Comparison of ENCODE assay signal across 8 mouse cellular contexts in genomic region chr5:3802433-3803291, GRCm38 (mm10). TPM values are rescaled to one million over a fixed set of nuclear protein-coding genes. Genes with fewer than 3 reads are reported as not detected.
DNase-seq lines count a peak whose midpoint lies in the region; ATAC-seq and TF ChIP-seq lines count a peak whose summit lies in the region.

Gene Ankib1 (minus strand): TSS chr5:3802925.
Gene Krit1 (plus strand): TSS chr5:3803184.

- in situ Hi-C loops in ES-E14 (cut with MboI; ENCODE audit: low sequenced_read_pairs in 2 of 2, unreplicated experiment in 2 of 2): no loop called here

- no peaks in the 10 kb centered on the region for H3K27me3 ChIP-seq in forebrain, embryonic 16.5 days (replicated peaks; ENCODE audit: control insufficient read depth, insufficient read depth, low read length)
- no peaks in the 10 kb centered on the region for H3K27me3 ChIP-seq in lung, embryonic 15.5 days

- peak within 1 kb of the TSS; percentile 73 for H3K4me2 ChIP-seq in forebrain, embryonic 16.5 days (ENCODE audit: low read length)
- H3K4me2 ChIP-seq in lung, embryonic 15.5 days: peak within 1 kb of the TSS; percentile 88

- peak; percentile 76 for DNase-seq in ES-E14 (ENCODE audit: low read depth, low spot score)
- DNase-seq in cerebellum, adult 11-12 months: peak; percentile 88
- peak; percentile 87 to 90 for DNase-seq in heart, postnatal 36 days
- DNase-seq in layer of hippocampus, adult 8-10 months (ENCODE audit: low spot score in 2 of 2): peak; percentile 83 to 88
- DNase-seq in ovary, adult 18-20 months (ENCODE audit: low spot score): peak; percentile 77
- DNase-seq in thymus, postnatal 0 days (ENCODE audit: low spot score): peak; percentile 88

- no peaks in the 10 kb centered on the region for H3K9me3 ChIP-seq in ES-E14 (ENCODE audit: control insufficient read depth, insufficient read depth, low read depth, low read length)
- no peaks in the 10 kb centered on the region for H3K9me3 ChIP-seq in forebrain, embryonic 16.5 days (ENCODE audit: control insufficient read depth, low read length)
- H3K9me3 ChIP-seq in lung, embryonic 15.5 days: no peaks in the 10 kb centered on the region

- H3K36me3 ChIP-seq in ES-E14 (ENCODE audit: control insufficient read depth, insufficient read depth, low read length, poor library complexity, severe bottlenecking): no peaks in the 10 kb centered on the region
- no peaks in the 10 kb centered on the region for H3K36me3 ChIP-seq in forebrain, embryonic 16.5 days (ENCODE audit: control insufficient read depth, insufficient read depth)
- no peaks in the 10 kb centered on the region for H3K36me3 ChIP-seq in lung, embryonic 15.5 days

- peak within 1 kb of the TSS; percentile 48 for H3K27ac ChIP-seq in ES-E14 (ENCODE audit: insufficient read depth, low read depth, low read length, poor library complexity, severe bottlenecking)
- H3K27ac ChIP-seq in forebrain, embryonic 16.5 days (ENCODE audit: low read length): peak within 1 kb of the TSS; percentile 89
- H3K27ac ChIP-seq in lung, embryonic 15.5 days: peak within 1 kb of the TSS; percentile 81

- 0% methylated on average over 79 of the region's 109 CpGs for WGBS in forebrain, embryonic 16.5 days
- WGBS in lung, embryonic 15.5 days: under 1% methylated on average over 89 of the region's 109 CpGs

- H3K4me1 ChIP-seq in ES-E14 (ENCODE audit: control insufficient read depth in 2 of 2, insufficient read depth in 2 of 2, low read length in 2 of 2, poor library complexity in 1 of 2): peaks cover 0 to 7% of the 10 kb centered on the region in 2 experiments; a peak in 2 of 4 replicates
- H3K4me1 ChIP-seq in forebrain, embryonic 16.5 days (replicated peaks; ENCODE audit: control insufficient read depth, insufficient read depth, low read length): peaks cover 9% of the 10 kb centered on the region
- H3K4me1 ChIP-seq in lung, embryonic 15.5 days: peaks cover 17% of the 10 kb centered on the region

- H3K9ac ChIP-seq in ES-E14 (ENCODE audit: insufficient read depth, low read depth, low read length, poor library complexity, severe bottlenecking): peak within 1 kb of the TSS; percentile 78
- H3K9ac ChIP-seq in forebrain, embryonic 16.5 days (replicated peaks; ENCODE audit: low read depth, low read length): peak within 1 kb of the TSS; percentile 80
- peak within 1 kb of the TSS; percentile 82 for H3K9ac ChIP-seq in lung, embryonic 15.5 days

- H3K4me3 ChIP-seq in ES-E14 (ENCODE audit: insufficient read depth in 1 of 2, low read depth in 1 of 2, low read length in 2 of 2, poor library complexity in 1 of 2, severe bottlenecking in 1 of 2): peak within 1 kb of the TSS; percentile 80 to 98
- H3K4me3 ChIP-seq in forebrain, embryonic 16.5 days (replicated peaks; ENCODE audit: low read length): peak within 1 kb of the TSS; percentile 85
- H3K4me3 ChIP-seq in lung, embryonic 15.5 days: peak within 1 kb of the TSS; percentile 97

- peak; percentile 95 for ATAC-seq in forebrain, embryonic 16.5 days
- ATAC-seq in lung, embryonic 15.5 days (ENCODE audit: borderline replicate concordance, extremely low read depth, low FRiP score, low TSS enrichment): peak; percentile 97

- intact Hi-C loops in heart, postnatal 36 days (cut with DNase I): loop anchor here (2.0 kb wide), 1 partner anchor 156 kb away; no protein-coding TSS in a partner anchor

TF ChIP-seq in ES-E14, 5 proteins besides CTCF, POLR2A, EP300 and RAD21:
- no peak for TF ChIP-seq ZC3H11A (IDR thresholded peaks at IDR 0.05; ENCODE audit: borderline replicate concordance, low read depth, low read length)
- no peak for TF ChIP-seq ZNF384 (IDR thresholded peaks at IDR 0.05; ENCODE audit: low read depth, low read length)
- TF ChIP-seq HCFC1 (IDR thresholded peaks at IDR 0.05; ENCODE audit: borderline replicate concordance, insufficient read depth, low read length): peak; percentile 66
- no peak for TF ChIP-seq MAFK (IDR thresholded peaks at IDR 0.05; ENCODE audit: insufficient read depth, low read depth, low read length)
- peak; percentile 36; the same call in 1 of the 2 replicates for TF ChIP-seq CHD2 (IDR thresholded peaks at IDR 0.05; ENCODE audit: low read depth, low read length)

RNA-seq across cellular contexts. Expression of gene Ankib1, which starts in this region (rescaled TPM):
- total RNA-seq in ES-E14 (2012; rRNA removed): 15.1 and 17.6 TPM in 2 replicates
- 19.2 and 20.2 TPM in 2 replicates for polyA plus RNA-seq in forebrain, embryonic 16.5 days (2015; fragmentation: Nextera tagmentation; extraction: Ambion mirVana)
- total RNA-seq in heart, postnatal 36 days (2021): 10 to 100 TPM; 21.8 to 24.0 TPM
- total RNA-seq in layer of hippocampus, adult 8-10 months (2022): 100 to 1,000 TPM; 107 to 123 (median 115) TPM
- 9.0 and 9.9 TPM in 2 replicates for polyA plus RNA-seq in lung, embryonic 15.5 days (2015; fragmentation: Nextera tagmentation; extraction: Ambion mirVana)
- polyA plus RNA-seq in thymus, postnatal 0 days (2015; fragmentation: Nextera tagmentation; extraction: Ambion mirVana): 9.5 and 11.1 TPM in 2 replicates

RNA-seq across cellular contexts. Expression of gene Krit1, which starts in this region (rescaled TPM):
- total RNA-seq in ES-E14 (2012; rRNA removed): 25.0 and 30.8 TPM in 2 replicates
- 68.8 and 72.8 TPM in 2 replicates for polyA plus RNA-seq in forebrain, embryonic 16.5 days (2015; fragmentation: Nextera tagmentation; extraction: Ambion mirVana)
- 10 to 100 TPM; 30.9 to 33.5 TPM for total RNA-seq in heart, postnatal 36 days (2021)
- 10 to 100 TPM; 46.5 to 70.8 (median 55.1) TPM for total RNA-seq in layer of hippocampus, adult 8-10 months (2022)
- polyA plus RNA-seq in lung, embryonic 15.5 days (2015; fragmentation: Nextera tagmentation; extraction: Ambion mirVana): 41.0 and 44.0 TPM in 2 replicates
- polyA plus RNA-seq in thymus, postnatal 0 days (2015; fragmentation: Nextera tagmentation; extraction: Ambion mirVana): 48.7 and 60.6 TPM in 2 replicates

Comparison
In these comparisons a context has a peak if more than half of its experiments do, and no peak if none do; other contexts are left out.
1. Peak in every context shown above with its lines: DNase-seq, ATAC-seq, H3K4me3 ChIP-seq and H3K27ac ChIP-seq.